Mouse (Mus musculus): ENCODE measurements at regions not wholly inside any gene's neighbourhood (a gene's known extent, or its start where the extent isn't known, plus 50 kb on each side); places are given as distances from the start of the nearest gene placed in this dataset.

- no peak for DNase-seq (ENCODE audit: low spot score)
Observed at GRCm38 (mm10) chr13:31330731-31331130, 225.2 kb upstream of the Foxq1 start.

- no peak for DNase-seq (ENCODE audit: low spot score)
Observed at GRCm38 (mm10) chr13:31334981-31335380, 221.0 kb upstream of the Foxq1 start.

GRCm38 (mm10) chr13:31337631-31338030 is 218.3 kb upstream of the Foxq1 start:
- DNase-seq (ENCODE audit: low spot score): peak; percentile 23

- DNase-seq (ENCODE audit: low spot score): no peak
Observed at GRCm38 (mm10) chr13:31339386-31339785, 216.5 kb upstream of the Foxq1 start.

- DNase-seq (ENCODE audit: low spot score): no peak
Observed at GRCm38 (mm10) chr13:31339901-31340300, 216.0 kb upstream of the Foxq1 start.

GRCm38 (mm10) chr13:31340363-31340948 is 215.5 kb upstream of the Foxq1 start:
- no peak for DNase-seq (ENCODE audit: low spot score)

- no peak for DNase-seq (ENCODE audit: low spot score)
Observed at GRCm38 (mm10) chr13:31341282-31342100, 214.4 kb upstream of the Foxq1 start.

- DNase-seq (ENCODE audit: low spot score): no peak
Observed at GRCm38 (mm10) chr13:31346205-31346604, 209.7 kb upstream of the Foxq1 start.

GRCm38 (mm10) chr13:31347000-31347399 is 208.9 kb upstream of the Foxq1 start:
- no peak for DNase-seq (ENCODE audit: low spot score)

- DNase-seq (ENCODE audit: low spot score): no peak
Observed at GRCm38 (mm10) chr13:31349671-31350070, 206.3 kb upstream of the Foxq1 start.

GRCm38 (mm10) chr13:31351481-31351880 is 204.5 kb upstream of the Foxq1 start:
- DNase-seq (ENCODE audit: low spot score): no peak

GRCm38 (mm10) chr13:31352825-31353224 is 203.1 kb upstream of the Foxq1 start:
- DNase-seq (ENCODE audit: low spot score): peak; percentile 11

- DNase-seq (ENCODE audit: low spot score): no peak
Observed at GRCm38 (mm10) chr13:31359353-31359752, 196.6 kb upstream of the Foxq1 start.

GRCm38 (mm10) chr13:31362386-31362785 is 193.5 kb upstream of the Foxq1 start:
- peak; percentile 45 for DNase-seq (ENCODE audit: low spot score)

- DNase-seq (ENCODE audit: low spot score): peak; percentile 9
Observed at GRCm38 (mm10) chr13:31364369-31364768, 191.6 kb upstream of the Foxq1 start.

GRCm38 (mm10) chr13:31367226-31367625 is 188.7 kb upstream of the Foxq1 start:
- DNase-seq (ENCODE audit: low spot score): no peak

GRCm38 (mm10) chr13:31369182-31369581 is 186.8 kb upstream of the Foxq1 start:
- no peak for DNase-seq (ENCODE audit: low spot score)

- peak; percentile 6 for DNase-seq (ENCODE audit: low spot score)
Observed at GRCm38 (mm10) chr13:31370873-31371272, 185.1 kb upstream of the Foxq1 start.

GRCm38 (mm10) chr13:31374006-31374405 is 181.9 kb upstream of the Foxq1 start:
- peak; percentile 35 for DNase-seq (ENCODE audit: low spot score)

GRCm38 (mm10) chr13:31393421-31394215 is 162.3 kb upstream of the Foxq1 start:
- DNase-seq (ENCODE audit: low spot score): no peak

- DNase-seq (ENCODE audit: low spot score): peak; percentile 48
Observed at GRCm38 (mm10) chr13:31396216-31396910, 159.6 kb upstream of the Foxq1 start.

GRCm38 (mm10) chr13:31397246-31397645 is 158.7 kb upstream of the Foxq1 start:
- peak; percentile 78 for DNase-seq (ENCODE audit: low spot score)

All from embryo, embryonic 10 days (tissue).